Mouse (Mus musculus): ENCODE data around the gene Pyroxd2. TPM values are rescaled to one million over a fixed set of nuclear protein-coding genes. Genes with fewer than 3 reads are reported as not detected.
A peak's percentile ranks its signal among the peaks of the same experiment; 100 is the strongest.

The Pyroxd2 gene
- polyA plus RNA-seq, 1 experiment from 2014 or later, result 4.3 TPM

DNA sequence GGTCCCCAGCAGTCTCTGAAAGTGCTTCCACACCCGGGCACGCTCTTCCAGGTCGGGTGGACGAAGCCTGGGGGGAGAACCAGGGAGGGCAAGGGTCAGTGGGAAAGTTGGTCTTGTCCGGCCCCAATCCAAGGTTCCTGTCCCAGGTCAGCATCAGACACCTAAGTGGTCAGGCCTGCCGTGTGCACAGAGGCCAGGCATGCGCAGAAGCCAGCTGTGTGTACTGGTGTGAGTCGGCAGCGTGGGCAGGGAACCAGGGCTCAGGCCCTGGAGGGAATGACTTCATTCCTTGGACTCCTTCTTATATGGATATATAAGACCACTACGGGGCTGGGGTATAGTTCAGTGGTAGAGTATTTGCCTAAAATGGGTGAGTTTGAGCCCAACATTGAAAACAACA, 17.1 kb upstream of the Pyroxd2 start:
- no peaks in the 10 kb centered on the region for H3K27me3 ChIP-seq (replicated peaks; ENCODE audit: insufficient read depth, low read length)
- WGBS, result 88% methylated on average over 10 of the region's 10 CpGs
- ATAC-seq (no peak), DNase-seq (ENCODE audit: low spot score) (no peak)
- no peak overlapping the region for H3K4me2 ChIP-seq (replicated peaks; ENCODE audit: low read depth, low read length)
- H3K9me3 ChIP-seq (ENCODE audit: low read length), result no peaks in the 10 kb centered on the region
- H3K9ac ChIP-seq (replicated peaks; ENCODE audit: low read depth), result no peak overlapping the region
- no peaks in the 10 kb centered on the region for H3K4me1 ChIP-seq (ENCODE audit: insufficient read depth, low read depth, low read length)
- H3K36me3 ChIP-seq (ENCODE audit: insufficient read depth, low read length), result no peaks in the 10 kb centered on the region
- no peak for TF ChIP-seq CTCF (IDR thresholded peaks at IDR 0.05)
- no peak overlapping the region for H3K4me3 ChIP-seq (ENCODE audit: low read depth, low read length)
- no peak overlapping the region for H3K27ac ChIP-seq (ENCODE audit: low read length)

DNA sequence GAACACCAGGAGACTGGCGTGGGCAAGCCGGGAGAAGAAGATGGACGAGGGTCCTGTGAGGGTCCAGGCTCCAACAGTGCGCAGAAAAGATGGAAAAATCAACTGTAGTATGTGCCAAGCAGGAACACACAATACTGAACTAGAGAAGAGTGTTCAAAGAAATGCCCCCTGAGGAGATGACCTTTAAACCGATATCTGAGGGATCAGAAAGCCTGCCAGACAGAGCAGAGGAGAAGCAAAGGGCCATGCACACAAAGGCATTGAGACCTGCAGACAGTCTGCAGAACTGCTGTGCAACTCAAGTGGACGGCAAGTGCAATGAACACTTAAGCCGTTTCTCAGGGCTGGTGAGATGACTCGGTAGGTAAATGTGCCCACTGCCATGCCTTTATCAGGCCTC, 14.8 kb upstream of the Pyroxd2 start:
- TF ChIP-seq EP300 (IDR thresholded peaks at IDR 0.05) (no peak), CTCF (IDR thresholded peaks at IDR 0.05) (no peak)
- Histone ChIP-seq H3K9me3 (ENCODE audit: low read length) (no peaks in the 10 kb centered on the region), H3K4me1 (ENCODE audit: insufficient read depth, low read depth, low read length) (no peaks in the 10 kb centered on the region), H3K27ac (ENCODE audit: low read length) (no peak overlapping the region), H3K4me3 (ENCODE audit: low read depth, low read length) (no peak overlapping the region), H3K9ac (replicated peaks; ENCODE audit: low read depth) (no peak overlapping the region), H3K27me3 (replicated peaks; ENCODE audit: insufficient read depth, low read length) (no peaks in the 10 kb centered on the region), H3K36me3 (ENCODE audit: insufficient read depth, low read length) (no peaks in the 10 kb centered on the region), H3K4me2 (replicated peaks; ENCODE audit: low read depth, low read length) (no peak overlapping the region)
- ATAC-seq, result no peak
- 69% methylated on average over 8 of the region's 8 CpGs for WGBS
- DNase-seq (ENCODE audit: low spot score), result no peak

DNA sequence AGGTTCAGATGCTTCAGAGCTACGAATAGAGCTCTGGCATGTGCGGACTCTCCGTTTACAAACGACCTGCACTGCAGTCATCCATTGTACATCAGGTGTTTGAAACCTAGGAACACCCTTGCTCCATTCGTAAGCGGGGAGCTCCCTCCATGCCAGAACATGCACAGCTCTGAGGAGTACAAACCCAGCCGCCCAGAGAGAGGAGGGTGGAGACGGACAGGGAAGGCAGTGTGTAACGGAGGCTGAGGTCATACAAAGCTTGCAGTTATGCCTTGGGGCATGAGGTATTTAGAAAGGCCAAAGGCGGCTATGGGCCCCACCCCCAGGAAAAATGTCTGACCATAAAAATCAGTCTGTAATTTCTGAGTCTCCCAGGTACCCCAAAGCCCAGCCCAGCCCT, 11.8 kb upstream of the Pyroxd2 start:
- TF ChIP-seq EP300 (IDR thresholded peaks at IDR 0.05), result no peak
- TF ChIP-seq CTCF (IDR thresholded peaks at IDR 0.05), result no peak
- H3K36me3 ChIP-seq (ENCODE audit: insufficient read depth, low read length), result no peaks in the 10 kb centered on the region
- no peak overlapping the region for H3K4me3 ChIP-seq (ENCODE audit: low read depth, low read length)
- H3K27ac ChIP-seq (ENCODE audit: low read length), result no peak overlapping the region
- no peaks in the 10 kb centered on the region for H3K4me1 ChIP-seq (ENCODE audit: insufficient read depth, low read depth, low read length)
- H3K4me2 ChIP-seq (replicated peaks; ENCODE audit: low read depth, low read length), result no peak overlapping the region
- H3K9me3 ChIP-seq (ENCODE audit: low read length), result no peaks in the 10 kb centered on the region
- no peak overlapping the region for H3K9ac ChIP-seq (replicated peaks; ENCODE audit: low read depth)
- H3K27me3 ChIP-seq (replicated peaks; ENCODE audit: insufficient read depth, low read length), result no peaks in the 10 kb centered on the region
- DNase-seq (ENCODE audit: low spot score) (no peak), ATAC-seq (no peak)
- WGBS, result 70% methylated on average over 10 of the region's 10 CpGs

DNA sequence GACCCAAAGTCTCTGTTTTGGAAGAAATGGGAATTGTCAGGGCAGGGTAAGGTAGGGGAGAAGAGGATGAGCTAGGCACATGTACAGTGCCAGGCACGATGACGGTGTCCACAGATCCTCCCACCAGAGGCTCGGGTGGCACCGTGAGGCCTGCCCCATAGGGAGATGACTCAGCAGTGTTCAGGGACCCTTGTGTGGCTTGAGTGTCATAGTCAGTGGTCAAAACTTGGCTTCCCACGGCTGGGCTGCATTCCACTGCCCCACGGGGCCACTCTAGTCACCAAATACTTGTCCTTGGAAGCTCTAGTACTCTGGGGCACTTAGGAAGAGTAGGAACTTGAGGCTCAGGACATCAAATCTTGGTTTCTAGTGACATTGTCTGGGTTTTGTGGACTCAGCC, 4.1 kb upstream of the Pyroxd2 start:
- ATAC-seq, result peak; percentile 18; the same call in 1 of the 2 replicates
- Histone ChIP-seq H3K27ac (ENCODE audit: low read length) (no peak overlapping the region), H3K4me1 (ENCODE audit: insufficient read depth, low read depth, low read length) (peaks cover 5% of the 10 kb centered on the region; the same call in 1 of the 2 replicates), H3K4me2 (replicated peaks; ENCODE audit: low read depth, low read length) (no peak overlapping the region), H3K9ac (replicated peaks; ENCODE audit: low read depth) (no peak overlapping the region), H3K27me3 (replicated peaks; ENCODE audit: insufficient read depth, low read length) (no peaks in the 10 kb centered on the region), H3K4me3 (ENCODE audit: low read depth, low read length) (no peak overlapping the region), H3K9me3 (ENCODE audit: low read length) (no peaks in the 10 kb centered on the region), H3K36me3 (ENCODE audit: insufficient read depth, low read length) (no peaks in the 10 kb centered on the region)
- 61% methylated on average over 6 of the region's 6 CpGs for WGBS
- peak; percentile 44 for DNase-seq (ENCODE audit: low spot score)
- TF ChIP-seq CTCF (IDR thresholded peaks at IDR 0.05) (no peak), EP300 (IDR thresholded peaks at IDR 0.05) (no peak)

DNA sequence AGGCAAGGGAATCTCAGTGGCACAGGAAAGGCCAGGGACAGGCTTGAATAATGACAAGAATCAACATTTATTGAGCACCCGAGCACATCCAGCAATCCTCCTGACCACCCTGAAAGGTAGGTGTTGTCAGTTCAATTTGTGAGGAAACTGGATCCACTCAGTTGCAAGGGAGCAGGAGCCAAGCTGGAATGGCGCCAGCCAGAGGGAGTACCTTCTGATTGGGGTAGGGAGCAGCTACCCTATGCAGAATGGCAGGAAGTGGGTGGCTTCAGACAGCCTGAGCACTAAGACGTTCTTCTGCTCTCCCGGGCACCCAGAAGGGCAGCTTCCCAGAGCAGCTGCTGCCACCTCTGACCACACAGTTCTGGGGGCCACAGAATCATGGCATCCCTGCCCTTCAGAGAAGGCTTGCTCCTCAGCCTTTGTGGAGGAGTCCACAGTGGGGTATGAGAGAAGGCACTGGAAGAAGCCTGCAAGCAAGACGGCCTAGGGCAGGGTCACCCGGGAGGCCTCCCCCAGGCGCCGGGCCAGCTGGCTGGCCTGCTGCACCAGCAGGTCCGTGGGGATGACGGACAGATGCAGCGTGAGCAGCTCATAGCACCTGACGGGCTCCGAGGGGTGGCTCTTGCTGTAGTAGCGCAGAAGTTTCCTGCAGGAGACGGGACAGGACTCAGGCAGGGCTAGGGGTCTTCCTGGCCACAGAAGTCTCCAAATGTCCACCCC, 2.7 kb upstream of the Pyroxd2 start:
- H3K9ac ChIP-seq (replicated peaks; ENCODE audit: low read depth), result no peak overlapping the region
- ATAC-seq, result no peak
- H3K9me3 ChIP-seq (ENCODE audit: low read length), result no peaks in the 10 kb centered on the region
- no peak overlapping the region for H3K4me3 ChIP-seq (ENCODE audit: low read depth, low read length)
- H3K4me1 ChIP-seq (ENCODE audit: insufficient read depth, low read depth, low read length), result peaks cover 5% of the 10 kb centered on the region; the same call in 1 of the 2 replicates
- H3K27me3 ChIP-seq (replicated peaks; ENCODE audit: insufficient read depth, low read length), result no peaks in the 10 kb centered on the region
- 48% methylated on average over 15 of the region's 15 CpGs for WGBS
- H3K27ac ChIP-seq (ENCODE audit: low read length), result no peak overlapping the region
- peak; percentile 39 for DNase-seq (ENCODE audit: low spot score)
- no peaks in the 10 kb centered on the region for H3K36me3 ChIP-seq (ENCODE audit: insufficient read depth, low read length)
- TF ChIP-seq CTCF (IDR thresholded peaks at IDR 0.05) (no peak), EP300 (IDR thresholded peaks at IDR 0.05) (no peak)
- no peak overlapping the region for H3K4me2 ChIP-seq (replicated peaks; ENCODE audit: low read depth, low read length)

DNA sequence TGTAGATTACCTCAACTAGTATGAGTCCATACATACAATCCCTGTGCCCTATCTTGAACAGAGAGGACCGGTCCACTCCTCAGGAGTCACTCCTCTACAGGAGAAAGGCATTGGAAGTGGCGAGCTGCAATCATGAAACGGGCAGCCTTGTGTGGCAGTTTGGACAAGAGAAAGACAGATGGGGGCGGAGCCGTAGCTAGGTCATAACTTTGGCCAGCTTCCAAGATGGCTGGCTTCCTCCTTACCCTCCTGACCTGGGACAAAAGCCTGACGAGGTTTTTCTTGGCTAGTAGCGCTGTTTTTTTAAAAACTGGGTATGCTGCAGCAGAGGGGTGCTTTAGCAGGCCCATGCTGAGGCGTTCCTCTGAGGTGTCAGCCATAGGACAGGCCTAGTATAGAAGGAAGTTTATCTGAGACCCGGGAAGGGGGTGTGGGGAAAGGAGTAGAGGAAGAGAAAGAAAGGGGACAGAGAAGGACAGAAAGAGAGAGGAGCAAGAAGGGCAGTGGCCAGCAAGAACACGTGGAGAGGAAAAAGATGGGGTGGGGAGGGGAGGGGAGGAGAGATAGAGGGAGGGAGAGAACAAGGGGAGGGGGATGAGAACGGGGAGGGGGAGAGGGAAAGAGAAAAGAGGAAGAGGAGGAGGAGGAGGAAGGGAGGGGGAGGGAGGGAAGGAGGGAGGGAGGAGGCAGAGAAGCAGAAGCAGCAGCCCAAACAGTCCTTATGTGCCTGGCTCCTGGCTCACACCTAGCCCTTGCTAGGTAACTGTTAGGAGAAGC, 754 bp upstream of the Pyroxd2 start:
- peak overlapping the region; percentile 59 for H3K4me2 ChIP-seq (replicated peaks; ENCODE audit: low read depth, low read length)
- DNase-seq (ENCODE audit: low spot score), result peak; percentile 88
- no peaks in the 10 kb centered on the region for H3K27me3 ChIP-seq (replicated peaks; ENCODE audit: insufficient read depth, low read length)
- 0 out of 2 replicates have a peak, but pooled peaks have one; percentile 9 for TF ChIP-seq EP300 (IDR thresholded peaks at IDR 0.05)
- TF ChIP-seq CTCF (IDR thresholded peaks at IDR 0.05), result no peak
- 3% methylated on average over 11 of the region's 11 CpGs for WGBS
- peaks cover 5% of the 10 kb centered on the region; the same call in 1 of the 2 replicates for H3K4me1 ChIP-seq (ENCODE audit: insufficient read depth, low read depth, low read length)
- H3K36me3 ChIP-seq (ENCODE audit: insufficient read depth, low read length), result no peaks in the 10 kb centered on the region
- H3K9ac ChIP-seq (replicated peaks; ENCODE audit: low read depth), result 0 out of 2 replicates have a peak overlapping the region, but pooled peaks have one; percentile 6
- ATAC-seq, result peak; percentile 72
- peak overlapping the region; percentile 60 for H3K27ac ChIP-seq (ENCODE audit: low read length)
- peak overlapping the region; percentile 37; the same call in 1 of the 2 replicates for H3K4me3 ChIP-seq (ENCODE audit: low read depth, low read length)
- H3K9me3 ChIP-seq (ENCODE audit: low read length), result no peaks in the 10 kb centered on the region

All from lung, postnatal 0 days (tissue).